Mouse (Mus musculus): ENCODE results near the gene Ncoa6. TPM values are rescaled to one million over a fixed set of nuclear protein-coding genes. Genes with fewer than 3 reads are reported as not detected.

Gene Ncoa6
- polyA plus RNA-seq, 1 experiment from 2014 or later, result 16.7 TPM

DNA sequence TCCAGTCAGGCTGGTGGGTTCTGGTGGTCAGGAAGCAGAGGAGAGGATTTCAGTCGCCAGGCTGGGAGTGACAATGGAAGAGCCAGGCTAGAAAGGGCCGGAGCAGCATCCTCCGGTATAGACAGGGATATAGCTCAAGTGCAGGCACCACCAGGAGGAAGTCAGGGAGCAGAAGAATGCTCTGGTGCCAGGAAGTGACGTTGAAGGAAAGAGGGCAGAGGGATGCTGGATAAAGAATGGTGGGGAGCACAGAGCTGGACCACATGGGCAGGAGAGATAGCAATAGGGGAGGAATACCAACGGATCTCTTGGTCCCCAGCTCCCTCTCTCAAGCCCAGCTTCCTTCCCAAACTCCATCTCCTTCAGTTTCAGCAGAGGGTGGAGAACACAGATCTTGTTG is 39.8 kb upstream of the Ncoa6 start:
- Histone ChIP-seq H3K9me3 (ENCODE audit: low read length) (no peaks in the 10 kb centered on the region), H3K36me3 (ENCODE audit: insufficient read depth, low read length) (no peaks in the 10 kb centered on the region), H3K4me3 (ENCODE audit: low read depth, low read length) (no peak overlapping the region), H3K9ac (replicated peaks; ENCODE audit: low read depth) (no peak overlapping the region), H3K27me3 (replicated peaks; ENCODE audit: insufficient read depth, low read length) (no peaks in the 10 kb centered on the region; the same call in 1 of the 2 replicates), H3K27ac (ENCODE audit: low read length) (no peak overlapping the region), H3K4me2 (replicated peaks; ENCODE audit: low read depth, low read length) (no peak overlapping the region), H3K4me1 (ENCODE audit: insufficient read depth, low read depth, low read length) (peaks cover 5% of the 10 kb centered on the region; the same call in 1 of the 2 replicates)
- no peak for DNase-seq (ENCODE audit: low spot score)
- WGBS, result 54% methylated on average over 5 of the region's 5 CpGs
- ATAC-seq, result no peak
- no peak for TF ChIP-seq EP300 (IDR thresholded peaks at IDR 0.05)
- TF ChIP-seq CTCF (IDR thresholded peaks at IDR 0.05), result no peak

- Histone ChIP-seq H3K4me2 (replicated peaks; ENCODE audit: low read depth, low read length) (no peak overlapping the region), H3K9me3 (ENCODE audit: low read length) (no peaks in the 10 kb centered on the region), H3K27ac (ENCODE audit: low read length) (no peak overlapping the region), H3K36me3 (ENCODE audit: insufficient read depth, low read length) (no peaks in the 10 kb centered on the region), H3K9ac (replicated peaks; ENCODE audit: low read depth) (no peak overlapping the region), H3K4me1 (ENCODE audit: insufficient read depth, low read depth, low read length) (peaks cover 5% of the 10 kb centered on the region; the same call in 1 of the 2 replicates), H3K27me3 (replicated peaks; ENCODE audit: insufficient read depth, low read length) (no peaks in the 10 kb centered on the region; the same call in 1 of the 2 replicates), H3K4me3 (ENCODE audit: low read depth, low read length) (no peak overlapping the region)
- ATAC-seq (peak; percentile 29; the same call in 1 of the 2 replicates), DNase-seq (ENCODE audit: low spot score) (peak; percentile 69)
- 60% methylated on average over 4 of the region's 4 CpGs for WGBS
- peak; percentile 82 for TF ChIP-seq CTCF (IDR thresholded peaks at IDR 0.05)
- TF ChIP-seq EP300 (IDR thresholded peaks at IDR 0.05), result no peak
These were observed 38.8 kb upstream of the Ncoa6 start for GRCm38 (mm10) chr2:155512479-155512878.

DNA sequence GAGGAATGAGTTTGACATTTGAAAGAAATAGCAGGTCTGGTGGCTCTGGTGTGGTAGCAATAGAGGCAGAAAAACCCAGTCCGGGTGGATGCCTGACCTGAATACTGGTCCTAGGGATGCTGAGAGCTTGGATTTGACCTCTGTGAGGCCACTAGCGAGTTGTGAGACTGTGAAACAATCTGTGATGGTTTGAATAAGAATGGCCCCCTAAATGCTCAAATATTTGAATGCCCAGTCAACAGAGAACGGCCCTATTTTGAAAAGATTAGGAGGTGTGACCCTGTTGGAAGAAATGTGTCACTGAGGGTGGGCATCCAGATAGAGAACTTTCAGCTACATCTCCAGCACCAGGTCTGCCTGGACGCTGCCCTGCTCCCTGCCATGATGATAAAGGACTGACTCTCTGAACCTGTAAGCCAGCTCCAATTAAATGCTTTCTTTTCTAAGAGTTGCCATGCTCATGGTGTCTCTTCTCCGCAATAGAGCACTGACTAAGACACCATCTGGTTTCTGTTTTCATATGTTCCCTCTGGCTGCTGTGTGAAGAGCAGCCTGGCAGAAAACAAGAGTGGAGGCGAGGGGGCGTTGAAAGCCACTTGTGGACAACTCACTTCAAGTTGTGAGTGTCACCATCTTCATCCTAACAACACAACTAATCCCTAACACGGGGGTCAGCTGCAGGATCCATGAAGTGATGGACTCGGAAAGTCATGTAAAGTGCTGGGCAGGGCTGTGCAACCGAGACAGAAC is 34.2 kb upstream of the Ncoa6 start:
- DNase-seq (ENCODE audit: low spot score) (no peak), ATAC-seq (no peak)
- Histone ChIP-seq H3K4me3 (ENCODE audit: low read depth, low read length) (no peak overlapping the region), H3K9me3 (ENCODE audit: low read length) (no peaks in the 10 kb centered on the region), H3K4me1 (ENCODE audit: insufficient read depth, low read depth, low read length) (no peaks in the 10 kb centered on the region; the same call in 1 of the 2 replicates), H3K27me3 (replicated peaks; ENCODE audit: insufficient read depth, low read length) (no peaks in the 10 kb centered on the region), H3K27ac (ENCODE audit: low read length) (no peak overlapping the region), H3K36me3 (ENCODE audit: insufficient read depth, low read length) (no peaks in the 10 kb centered on the region), H3K4me2 (replicated peaks; ENCODE audit: low read depth, low read length) (no peak overlapping the region), H3K9ac (replicated peaks; ENCODE audit: low read depth) (no peak overlapping the region)
- WGBS, result 67% methylated on average over 10 of the region's 10 CpGs
- TF ChIP-seq CTCF (IDR thresholded peaks at IDR 0.05) (no peak), EP300 (IDR thresholded peaks at IDR 0.05) (no peak)

DNA sequence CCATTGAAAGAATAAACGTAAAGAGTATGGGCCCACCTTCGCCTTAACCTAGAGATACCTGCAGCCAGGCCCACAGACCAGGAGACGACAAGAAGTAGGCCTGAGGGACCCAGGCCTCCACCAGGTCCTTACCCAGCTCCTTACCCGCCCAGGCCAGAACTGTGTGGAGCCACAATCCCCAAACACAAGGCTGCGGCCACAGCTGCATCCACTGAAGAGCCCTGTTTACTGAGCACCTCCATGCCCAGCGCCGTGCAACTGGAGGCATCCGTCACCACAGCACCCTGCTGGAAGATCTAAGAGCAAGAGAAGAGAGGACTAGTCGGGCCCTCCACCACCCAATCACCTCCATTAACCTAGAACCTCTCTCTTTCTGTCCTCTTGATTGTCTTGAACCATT is 32.1 kb upstream of the Ncoa6 start:
- no peaks in the 10 kb centered on the region; the same call in 1 of the 2 replicates for H3K4me1 ChIP-seq (ENCODE audit: insufficient read depth, low read depth, low read length)
- 85% methylated on average over 9 of the region's 9 CpGs for WGBS
- H3K9ac ChIP-seq (replicated peaks; ENCODE audit: low read depth), result no peak overlapping the region
- no peak overlapping the region for H3K4me3 ChIP-seq (ENCODE audit: low read depth, low read length)
- H3K27ac ChIP-seq (ENCODE audit: low read length), result no peak overlapping the region
- ATAC-seq, result no peak
- TF ChIP-seq CTCF (IDR thresholded peaks at IDR 0.05), result no peak
- no peak for TF ChIP-seq EP300 (IDR thresholded peaks at IDR 0.05)
- no peaks in the 10 kb centered on the region for H3K27me3 ChIP-seq (replicated peaks; ENCODE audit: insufficient read depth, low read length)
- no peaks in the 10 kb centered on the region for H3K36me3 ChIP-seq (ENCODE audit: insufficient read depth, low read length)
- H3K4me2 ChIP-seq (replicated peaks; ENCODE audit: low read depth, low read length), result no peak overlapping the region
- no peak for DNase-seq (ENCODE audit: low spot score)
- H3K9me3 ChIP-seq (ENCODE audit: low read length), result no peaks in the 10 kb centered on the region

GRCm38 (mm10) chr2:155504440-155505355 is 31.0 kb upstream of the Ncoa6 start:
- Histone ChIP-seq H3K9ac (replicated peaks; ENCODE audit: low read depth) (no peak overlapping the region), H3K9me3 (ENCODE audit: low read length) (no peaks in the 10 kb centered on the region), H3K27ac (ENCODE audit: low read length) (no peak overlapping the region), H3K27me3 (replicated peaks; ENCODE audit: insufficient read depth, low read length) (no peaks in the 10 kb centered on the region), H3K36me3 (ENCODE audit: insufficient read depth, low read length) (no peaks in the 10 kb centered on the region), H3K4me3 (ENCODE audit: low read depth, low read length) (no peak overlapping the region), H3K4me2 (replicated peaks; ENCODE audit: low read depth, low read length) (no peak overlapping the region), H3K4me1 (ENCODE audit: insufficient read depth, low read depth, low read length) (no peaks in the 10 kb centered on the region; the same call in 1 of the 2 replicates)
- TF ChIP-seq EP300 (IDR thresholded peaks at IDR 0.05) (0 out of 2 replicates have a peak, but pooled peaks have one; percentile 14), CTCF (IDR thresholded peaks at IDR 0.05) (no peak)
- DNase-seq (ENCODE audit: low spot score) (peak; percentile 47), ATAC-seq (peak; percentile 50; the same call in 1 of the 2 replicates)
- WGBS, result 47% methylated on average over 13 of the region's 13 CpGs

- Histone ChIP-seq H3K9me3 (ENCODE audit: low read length) (no peaks in the 10 kb centered on the region), H3K27me3 (replicated peaks; ENCODE audit: insufficient read depth, low read length) (no peaks in the 10 kb centered on the region), H3K4me1 (ENCODE audit: insufficient read depth, low read depth, low read length) (no peaks in the 10 kb centered on the region; the same call in 1 of the 2 replicates), H3K36me3 (ENCODE audit: insufficient read depth, low read length) (no peaks in the 10 kb centered on the region), H3K9ac (replicated peaks; ENCODE audit: low read depth) (no peak overlapping the region), H3K4me3 (ENCODE audit: low read depth, low read length) (no peak overlapping the region), H3K27ac (ENCODE audit: low read length) (no peak overlapping the region), H3K4me2 (replicated peaks; ENCODE audit: low read depth, low read length) (no peak overlapping the region)
- TF ChIP-seq CTCF (IDR thresholded peaks at IDR 0.05) (no peak), EP300 (IDR thresholded peaks at IDR 0.05) (no peak)
- 56% methylated on average over 7 of the region's 7 CpGs for WGBS
- ATAC-seq, result no peak
- DNase-seq (ENCODE audit: low spot score), result no peak
These were observed 28.9 kb upstream of the Ncoa6 start for GRCm38 (mm10) chr2:155502596-155502995.
